25 mouse cellular contexts compared by ENCODE assay signal in genomic region chr9:82907246-82907645, GRCm38 (mm10).
"Had no signal": no experiment of that assay in that cellular context is flagged by ENCODE, and none has a peak within 500 bp of the region (broad histone marks: within the 10 kb centered on the region; RNA-seq: fewer than 3 reads in every experiment).

No protein-coding gene starts in this region.

- H3K9me3 ChIP-seq: embryonic facial prominence, embryonic 10.5 days; embryonic facial prominence, embryonic 12.5 days; embryonic facial prominence, embryonic 13.5 days; embryonic facial prominence, embryonic 15.5 days; forebrain, embryonic 10.5 days; forebrain, embryonic 12.5 days; forebrain, embryonic 13.5 days; forebrain, embryonic 15.5 days; heart, embryonic 10.5 days had no signal

- H3K27ac ChIP-seq: embryonic facial prominence, embryonic 10.5 days; embryonic facial prominence, embryonic 12.5 days; embryonic facial prominence, embryonic 13.5 days; embryonic facial prominence, embryonic 15.5 days; forebrain, embryonic 10.5 days; forebrain, embryonic 12.5 days; forebrain, embryonic 13.5 days; forebrain, embryonic 15.5 days; gastrocnemius, adult 2 months; heart, adult 2 months; heart, embryonic 10.5 days had no signal

- H3K4me1 ChIP-seq: embryonic facial prominence, embryonic 10.5 days; embryonic facial prominence, embryonic 12.5 days; embryonic facial prominence, embryonic 13.5 days; embryonic facial prominence, embryonic 15.5 days; forebrain, embryonic 10.5 days; forebrain, embryonic 12.5 days; forebrain, embryonic 13.5 days; forebrain, embryonic 15.5 days; heart, embryonic 10.5 days had no signal

- H3K4me3 ChIP-seq: embryonic facial prominence, embryonic 10.5 days; embryonic facial prominence, embryonic 12.5 days; embryonic facial prominence, embryonic 13.5 days; embryonic facial prominence, embryonic 15.5 days; erythroblast, embryonic 14.5 days; forebrain, embryonic 10.5 days; forebrain, embryonic 12.5 days; forebrain, embryonic 13.5 days; forebrain, embryonic 15.5 days; gastrocnemius, adult 2 months; heart, adult 2 months; heart, embryonic 10.5 days had no signal

- H3K9ac ChIP-seq: embryonic facial prominence, embryonic 12.5 days; embryonic facial prominence, embryonic 13.5 days; embryonic facial prominence, embryonic 15.5 days; forebrain, embryonic 12.5 days; forebrain, embryonic 13.5 days; forebrain, embryonic 15.5 days; forebrain, postnatal 0 days had no signal

- DNase-seq: cerebellum, adult 9-11 months; cerebellum, postnatal 10 days; cerebellum, postnatal 14 days; cerebellum, postnatal 25 days; cerebellum, postnatal 36 days; embryo, embryonic 11 days; forebrain, postnatal 0 days; gastrocnemius, adult 2 months; gastrocnemius, postnatal 10 days; gastrocnemius, postnatal 14 days; gastrocnemius, postnatal 25 days; gastrocnemius, postnatal 36 days; heart, adult 11 months; heart, adult 18-20 months; heart, adult 2 months had no signal

- H3K4me2 ChIP-seq: embryonic facial prominence, embryonic 12.5 days; embryonic facial prominence, embryonic 13.5 days; embryonic facial prominence, embryonic 15.5 days; forebrain, embryonic 12.5 days; forebrain, embryonic 13.5 days; forebrain, embryonic 15.5 days had no signal

- H3K27me3 ChIP-seq: embryonic facial prominence, embryonic 12.5 days; embryonic facial prominence, embryonic 13.5 days; embryonic facial prominence, embryonic 15.5 days; forebrain, embryonic 12.5 days; forebrain, embryonic 13.5 days; forebrain, embryonic 15.5 days had no signal
